Mouse (Mus musculus) lung, embryonic 15.5 days (tissue): ENCODE results near the gene Kcnk13. TPM values are rescaled to one million over a fixed set of nuclear protein-coding genes. Genes with fewer than 3 reads are reported as not detected.

Source experiments
- ATAC-seq: fragments of 200-750 bp; cut with Nextera tagmentation; 2 replicates; pipeline ENCODE4 v1.8.0; 2017; ENCODE audit warnings: moderate number of reproducible peaks, borderline replicate concordance; ENCODE audit not compliant: low FRiP score, low TSS enrichment; ENCODE audit errors: extremely low read depth
- H3K27ac ChIP-seq: fragments of 300-500 bp; sonication (generic); 2 replicates; pipeline ENCODE4 v1.5.1; 2015; ENCODE audit warnings: moderate library complexity, mild to moderate bottlenecking, inconsistent platforms
- H3K27me3 ChIP-seq: fragments of 300-500 bp; sonication (generic); 2 replicates; pipeline ENCODE4 v1.6.1; 2015; ENCODE audit warnings: inconsistent platforms
- H3K36me3 ChIP-seq: fragments of 300-500 bp; sonication (generic); 2 replicates; pipeline ENCODE4 v1.6.1; 2015; ENCODE audit warnings: inconsistent platforms
- H3K4me1 ChIP-seq: fragments of 300-500 bp; sonication (generic); 2 replicates; pipeline ENCODE4 v1.6.1; 2015; ENCODE audit warnings: inconsistent platforms
- H3K4me2 ChIP-seq: fragments of 300-500 bp; sonication (generic); 2 replicates; pipeline ENCODE4 v1.6.1; 2015; ENCODE audit warnings: inconsistent platforms, mild to moderate bottlenecking, moderate library complexity
- H3K4me3 ChIP-seq: fragments of 300-500 bp; sonication (generic); 2 replicates; pipeline ENCODE4 v1.5.1; 2015; ENCODE audit warnings: mild to moderate bottlenecking, inconsistent platforms
- H3K9ac ChIP-seq: fragments of 300-500 bp; sonication (generic); 2 replicates; pipeline ENCODE4 v1.6.1; 2015; ENCODE audit warnings: inconsistent platforms
- H3K9me3 ChIP-seq: fragments of 300-500 bp; sonication (generic); 2 replicates; pipeline ENCODE4 v1.6.1; 2016; ENCODE audit warnings: inconsistent platforms
- WGBS: fragments of 180-500 bp; shearing (Covaris S2); methylation state at CpG from one replicate; pipeline ENCODE4 v1.1.7; 2015; 5-methylcytosine and 5-hydroxymethylcytosine counted together
- polyA plus RNA-seq: library from polyadenylated mRNA; unstranded; fragments of >200 nt; fragmentation: Nextera tagmentation; extraction: Ambion mirVana; gene quantifications from 2 replicates; pipeline ENCODE4 v1.2.1, GENCODE M21; 2015

Gene Kcnk13
- polyA plus RNA-seq, 1 experiment from 2014 or later: 3.9 TPM

DNA sequence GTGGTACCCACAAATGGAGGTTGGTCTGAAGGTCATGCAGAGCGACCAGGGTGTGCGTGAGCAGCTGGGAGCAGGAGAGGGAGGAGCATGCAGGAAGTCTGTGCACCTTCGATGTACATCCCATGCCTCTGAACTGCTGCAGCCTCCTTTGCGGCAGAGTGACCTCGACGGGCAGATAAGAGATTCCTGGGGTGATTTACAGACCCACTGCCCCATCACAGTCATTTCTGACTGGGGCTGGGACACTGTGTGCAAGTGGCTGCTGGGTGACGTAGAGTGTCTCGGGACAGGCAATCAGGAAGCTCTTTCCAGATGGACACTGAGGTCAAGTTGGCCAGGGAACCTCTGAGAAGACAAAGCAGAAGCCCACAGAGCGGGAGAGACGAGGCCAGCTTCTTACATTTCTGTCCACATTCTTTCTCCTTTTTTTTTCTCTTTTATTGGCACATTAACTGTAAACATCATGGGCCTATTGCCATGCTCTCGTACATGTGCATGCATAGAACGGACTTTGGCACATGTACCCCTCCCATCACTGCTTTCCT, 59.6 kb downstream of the Kcnk13 start:
- H3K27ac ChIP-seq: no peak overlapping the region
- WGBS: 58% methylated on average over 12 of the region's 12 CpGs
- H3K36me3 ChIP-seq: no peaks in the 10 kb centered on the region
- H3K4me1 ChIP-seq: peaks cover 8% of the 10 kb centered on the region; the same call in 1 of the 2 replicates
- peak; percentile 49; the same call in 1 of the 2 replicates for ATAC-seq
- no peaks in the 10 kb centered on the region for H3K9me3 ChIP-seq
- no peak overlapping the region for H3K9ac ChIP-seq
- no peak overlapping the region for H3K4me3 ChIP-seq
- H3K4me2 ChIP-seq: no peak overlapping the region
- H3K27me3 ChIP-seq: no peaks in the 10 kb centered on the region

DNA sequence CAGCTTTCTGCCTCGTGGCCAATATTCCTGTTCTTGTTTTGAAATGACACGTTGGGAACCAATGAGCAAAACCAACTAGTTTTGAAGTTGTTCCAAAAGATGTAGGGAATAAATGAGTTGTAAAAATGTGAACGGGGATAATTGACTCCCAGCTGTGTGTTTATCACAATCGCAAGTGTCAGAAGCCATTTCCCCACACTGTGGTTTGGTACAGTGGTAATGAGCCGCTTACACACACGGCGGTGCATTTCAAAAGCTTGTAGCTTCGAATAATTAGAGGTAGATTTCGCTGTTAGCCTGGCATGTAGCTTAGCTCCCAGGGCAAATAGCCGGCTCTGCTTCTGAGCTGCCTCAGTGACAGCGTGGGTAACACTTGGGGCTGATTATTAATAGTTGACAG, 61.4 kb downstream of the Kcnk13 start:
- Histone ChIP-seq H3K36me3 (no peaks in the 10 kb centered on the region), H3K4me1 (peaks cover 8% of the 10 kb centered on the region; the same call in 1 of the 2 replicates), H3K9ac (no peak overlapping the region), H3K9me3 (no peaks in the 10 kb centered on the region), H3K27me3 (no peaks in the 10 kb centered on the region), H3K4me2 (no peak overlapping the region), H3K27ac (no peak overlapping the region), H3K4me3 (no peak overlapping the region)
- no peak for ATAC-seq
- 54% methylated on average over 11 of the region's 11 CpGs for WGBS

DNA sequence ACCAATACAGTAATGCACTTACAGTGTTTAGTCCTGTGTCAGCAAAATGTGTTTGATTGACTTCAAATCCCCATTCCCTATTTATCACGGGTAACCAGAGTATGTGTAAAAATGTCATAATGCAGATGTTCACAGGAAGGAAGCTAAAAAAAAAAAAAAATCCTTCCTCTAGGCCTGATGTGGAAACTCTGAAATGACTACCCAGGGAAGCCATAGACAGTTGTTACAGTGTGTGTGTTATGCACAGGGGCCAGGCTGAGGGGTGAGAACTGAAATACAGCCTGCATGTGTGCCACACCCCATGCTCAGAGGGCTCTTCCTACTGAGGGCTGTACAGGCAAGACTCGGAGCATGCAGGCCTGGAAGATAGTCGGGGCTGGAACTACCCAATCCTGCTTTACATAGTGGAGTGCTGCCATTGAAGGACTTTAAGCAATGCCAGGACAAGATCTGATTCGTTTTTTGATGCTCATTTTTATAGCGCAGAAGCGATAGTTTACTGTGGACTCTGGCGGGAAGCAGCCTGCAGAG, 62.5 kb downstream of the Kcnk13 start:
- Histone ChIP-seq H3K9ac (no peak overlapping the region), H3K4me3 (no peak overlapping the region), H3K4me2 (no peak overlapping the region), H3K27me3 (no peaks in the 10 kb centered on the region), H3K27ac (no peak overlapping the region), H3K9me3 (no peaks in the 10 kb centered on the region), H3K4me1 (peaks cover 8% of the 10 kb centered on the region; the same call in 1 of the 2 replicates), H3K36me3 (no peaks in the 10 kb centered on the region)
- WGBS: 73% methylated on average over 7 of the region's 7 CpGs
- no peak for ATAC-seq

DNA sequence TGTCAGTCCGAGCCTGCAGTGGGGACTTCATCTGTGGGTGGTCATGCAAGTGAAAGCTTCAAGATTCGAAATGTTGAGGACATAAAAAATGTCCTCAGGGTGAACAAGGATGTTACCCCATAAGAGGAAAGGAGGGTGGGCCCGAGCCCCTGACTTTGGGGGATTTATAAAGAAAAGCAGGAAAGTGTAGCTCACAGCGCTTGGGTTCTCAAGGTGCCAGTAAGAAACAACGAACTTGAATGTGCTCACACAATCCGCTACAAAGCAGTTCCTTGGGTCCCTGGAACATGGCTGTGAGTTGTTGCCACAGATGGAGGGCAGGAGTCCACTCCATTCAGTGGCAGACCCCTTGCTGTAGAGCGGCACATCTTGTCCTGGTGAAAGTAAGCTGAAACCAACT, 63.0 kb downstream of the Kcnk13 start:
- Histone ChIP-seq H3K9ac (no peak overlapping the region), H3K9me3 (no peaks in the 10 kb centered on the region), H3K27me3 (no peaks in the 10 kb centered on the region), H3K27ac (no peak overlapping the region), H3K4me1 (peaks cover 8% of the 10 kb centered on the region; the same call in 1 of the 2 replicates), H3K4me2 (no peak overlapping the region), H3K4me3 (no peak overlapping the region), H3K36me3 (no peaks in the 10 kb centered on the region)
- WGBS: 84% methylated on average over 7 of the region's 7 CpGs
- no peak for ATAC-seq

DNA sequence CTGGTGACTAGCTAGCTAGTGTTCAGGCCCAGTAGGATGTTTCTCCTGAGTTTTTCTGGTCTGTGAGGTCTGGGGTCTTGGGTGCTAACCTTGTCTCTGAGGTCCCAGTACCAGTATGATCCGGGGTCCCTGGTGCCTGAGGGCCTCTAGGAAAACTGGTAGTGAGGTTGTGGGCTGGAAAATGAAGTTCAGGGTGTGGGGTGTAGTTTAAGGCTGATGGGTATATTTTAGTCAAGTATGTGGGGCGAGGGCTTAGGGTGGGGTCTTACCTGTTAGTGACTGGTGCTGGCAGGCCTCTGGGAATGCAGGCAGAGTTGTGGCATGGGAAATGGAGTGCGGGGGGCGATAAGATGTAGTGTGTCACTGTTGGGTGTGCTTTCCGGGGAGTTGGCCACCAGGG, 67.4 kb downstream of the Kcnk13 start:
- Histone ChIP-seq H3K9ac (no peak overlapping the region), H3K36me3 (no peaks in the 10 kb centered on the region), H3K4me2 (no peak overlapping the region), H3K4me1 (0 out of 2 replicates have a peak, but pooled peaks cover 3% of the 10 kb centered on the region), H3K27me3 (no peaks in the 10 kb centered on the region), H3K4me3 (no peak overlapping the region), H3K9me3 (no peaks in the 10 kb centered on the region), H3K27ac (no peak overlapping the region)
- ATAC-seq: no peak
- WGBS: 81% methylated on average over 5 of the region's 5 CpGs

DNA sequence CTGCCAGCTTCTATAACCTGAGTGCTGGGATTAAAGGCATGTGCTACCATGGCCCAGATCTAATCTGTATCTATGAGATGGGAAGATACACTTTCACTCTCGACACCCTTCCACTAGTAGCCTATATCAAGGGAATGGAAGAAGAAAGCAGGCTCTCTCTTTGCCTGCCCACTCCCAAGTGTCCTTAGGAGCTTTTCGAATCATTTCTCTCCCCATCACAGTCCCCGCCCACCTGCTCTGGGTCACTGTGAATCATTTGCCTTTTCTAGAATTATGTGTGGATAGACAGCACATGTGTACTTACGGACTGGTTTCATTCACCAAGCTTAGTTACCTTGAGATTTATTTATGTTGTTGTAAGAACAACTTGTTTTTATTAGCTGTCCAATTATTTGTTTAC, 68.2 kb downstream of the Kcnk13 start:
- Histone ChIP-seq H3K4me3 (no peak overlapping the region), H3K27me3 (no peaks in the 10 kb centered on the region), H3K9me3 (no peaks in the 10 kb centered on the region), H3K4me1 (no peaks in the 10 kb centered on the region), H3K27ac (no peak overlapping the region), H3K9ac (no peak overlapping the region), H3K4me2 (no peak overlapping the region), H3K36me3 (no peaks in the 10 kb centered on the region)
- 75% methylated on average over 4 of the region's 4 CpGs for WGBS
- ATAC-seq: no peak

DNA sequence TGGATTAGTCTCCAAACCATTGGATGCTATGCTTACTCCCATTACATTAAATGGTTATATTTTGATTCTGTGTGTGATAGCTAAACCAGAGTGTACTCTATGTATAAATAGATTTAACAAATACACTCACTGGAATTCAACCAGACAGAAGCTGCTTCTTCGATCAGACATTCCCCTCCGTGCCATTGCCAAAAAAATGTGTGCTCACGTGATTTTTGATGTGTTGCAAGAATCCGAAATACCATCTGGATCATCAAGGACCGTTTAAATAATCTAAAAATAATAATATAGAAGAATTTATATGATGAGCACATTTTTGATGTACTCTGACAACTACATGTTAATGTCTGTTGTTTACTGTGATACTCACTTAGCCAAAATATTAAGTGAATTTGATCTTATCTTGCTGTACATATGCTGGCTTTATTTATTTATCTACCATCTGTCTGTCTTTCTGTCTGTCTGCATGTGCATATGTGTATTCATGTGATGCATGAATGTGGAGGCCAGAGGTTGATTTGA, 74.5 kb downstream of the Kcnk13 start:
- H3K9ac ChIP-seq: no peak overlapping the region
- 62% methylated on average over 5 of the region's 5 CpGs for WGBS
- H3K27ac ChIP-seq: no peak overlapping the region
- no peak overlapping the region for H3K4me3 ChIP-seq
- H3K4me2 ChIP-seq: no peak overlapping the region
- no peaks in the 10 kb centered on the region for H3K27me3 ChIP-seq
- H3K36me3 ChIP-seq: no peaks in the 10 kb centered on the region
- no peaks in the 10 kb centered on the region for H3K4me1 ChIP-seq
- no peak for ATAC-seq
- no peaks in the 10 kb centered on the region for H3K9me3 ChIP-seq

DNA sequence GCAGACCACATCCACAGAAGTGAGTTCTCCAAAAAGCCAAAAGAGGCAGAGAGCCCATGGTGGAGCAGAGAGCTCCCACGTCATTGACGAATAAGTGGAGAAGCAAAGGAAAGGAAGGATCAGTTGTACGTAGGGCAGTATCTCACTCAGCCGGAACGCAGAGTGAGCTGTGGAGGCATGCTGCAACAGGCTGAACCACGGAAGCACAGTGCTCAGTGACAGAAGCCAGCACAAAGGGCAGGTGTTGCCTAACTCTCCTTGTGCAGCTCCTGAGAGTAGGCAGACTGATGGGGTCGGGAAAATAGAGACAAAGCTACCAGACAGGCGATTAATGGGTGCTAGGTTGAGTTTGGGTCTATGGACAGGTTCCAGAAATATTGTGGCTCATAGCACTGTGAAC, 77.8 kb downstream of the Kcnk13 start:
- Histone ChIP-seq H3K4me2 (no peak overlapping the region), H3K36me3 (no peaks in the 10 kb centered on the region), H3K27me3 (no peaks in the 10 kb centered on the region), H3K9me3 (no peaks in the 10 kb centered on the region), H3K9ac (no peak overlapping the region), H3K4me1 (no peaks in the 10 kb centered on the region), H3K4me3 (no peak overlapping the region), H3K27ac (no peak overlapping the region)
- 72% methylated on average over 8 of the region's 8 CpGs for WGBS
- ATAC-seq: no peak

DNA sequence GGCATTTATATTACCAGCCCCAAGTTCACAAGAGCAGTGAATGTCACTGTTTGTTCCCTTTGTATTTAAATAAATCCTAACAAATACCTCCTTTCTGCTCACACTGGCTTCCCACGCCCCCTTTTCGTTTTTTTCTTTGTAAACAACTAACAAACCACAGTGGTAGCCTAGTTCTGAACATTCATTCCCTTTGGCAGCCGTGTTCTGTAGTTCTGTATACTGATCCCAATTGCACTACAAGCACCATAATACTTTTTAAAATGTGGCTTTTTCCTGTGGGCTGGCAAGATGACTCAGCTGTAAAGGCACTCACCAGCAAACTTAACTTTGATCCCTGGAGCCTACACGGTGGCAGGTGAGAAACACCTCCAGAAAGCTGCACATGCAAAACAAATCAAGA, 80.4 kb downstream of the Kcnk13 start:
- H3K36me3 ChIP-seq: no peaks in the 10 kb centered on the region
- H3K27me3 ChIP-seq: no peaks in the 10 kb centered on the region
- H3K4me2 ChIP-seq: no peak overlapping the region
- 42% methylated on average over 4 of the region's 4 CpGs for WGBS
- no peak overlapping the region for H3K4me3 ChIP-seq
- no peaks in the 10 kb centered on the region for H3K4me1 ChIP-seq
- no peak overlapping the region for H3K27ac ChIP-seq
- ATAC-seq: no peak
- no peaks in the 10 kb centered on the region for H3K9me3 ChIP-seq
- no peak overlapping the region for H3K9ac ChIP-seq

DNA sequence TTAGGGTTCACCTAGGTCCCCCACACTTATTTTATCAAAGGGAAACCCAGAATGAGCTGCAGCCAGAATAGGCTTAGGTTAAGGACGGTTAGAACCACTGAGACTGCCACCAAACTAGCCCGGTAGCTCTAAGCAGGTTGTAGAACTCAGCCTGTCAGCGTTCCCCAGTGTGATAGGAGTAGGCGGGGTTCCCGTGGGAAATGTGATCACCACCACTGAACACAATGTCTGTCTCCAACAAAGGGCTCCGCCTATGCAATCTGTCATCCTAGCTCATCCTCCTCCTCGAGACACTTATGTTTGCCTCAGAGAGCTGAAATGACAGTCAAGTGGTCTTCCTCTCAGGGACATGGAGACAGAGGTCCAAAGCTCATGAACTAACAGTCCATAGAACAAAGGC, 86.3 kb downstream of the Kcnk13 start:
- no peak for ATAC-seq
- H3K4me3 ChIP-seq: no peak overlapping the region
- 56% methylated on average over 7 of the region's 7 CpGs for WGBS
- H3K9ac ChIP-seq: no peak overlapping the region
- no peaks in the 10 kb centered on the region for H3K36me3 ChIP-seq
- no peaks in the 10 kb centered on the region for H3K9me3 ChIP-seq
- no peak overlapping the region for H3K4me2 ChIP-seq
- H3K4me1 ChIP-seq: no peaks in the 10 kb centered on the region
- H3K27ac ChIP-seq: no peak overlapping the region
- H3K27me3 ChIP-seq: no peaks in the 10 kb centered on the region

DNA sequence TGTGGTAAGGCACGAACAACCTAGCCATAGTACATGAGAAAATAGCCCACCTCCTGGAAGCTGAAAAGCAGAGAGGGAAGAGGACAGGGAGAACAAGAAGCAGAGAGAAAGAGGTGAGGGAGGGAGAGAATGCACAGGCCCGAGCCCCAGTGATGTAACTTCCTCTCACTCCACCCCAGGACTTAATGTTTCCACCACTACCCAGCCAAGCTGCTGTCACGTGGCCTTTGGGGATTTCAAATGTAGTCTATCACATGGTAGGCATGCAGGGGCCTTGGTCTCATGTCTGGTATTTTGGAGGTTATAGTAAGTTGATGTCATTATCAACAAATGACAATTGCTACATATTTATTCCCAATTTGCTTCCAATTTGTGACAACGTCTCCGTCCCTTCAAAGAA, 89.3 kb downstream of the Kcnk13 start:
- no peak for ATAC-seq
- 81% methylated on average over 5 of the region's 5 CpGs for WGBS
- Histone ChIP-seq H3K36me3 (no peaks in the 10 kb centered on the region), H3K4me2 (no peak overlapping the region), H3K4me1 (no peaks in the 10 kb centered on the region), H3K27me3 (no peaks in the 10 kb centered on the region), H3K4me3 (no peak overlapping the region), H3K9me3 (no peaks in the 10 kb centered on the region), H3K9ac (no peak overlapping the region), H3K27ac (no peak overlapping the region)

DNA sequence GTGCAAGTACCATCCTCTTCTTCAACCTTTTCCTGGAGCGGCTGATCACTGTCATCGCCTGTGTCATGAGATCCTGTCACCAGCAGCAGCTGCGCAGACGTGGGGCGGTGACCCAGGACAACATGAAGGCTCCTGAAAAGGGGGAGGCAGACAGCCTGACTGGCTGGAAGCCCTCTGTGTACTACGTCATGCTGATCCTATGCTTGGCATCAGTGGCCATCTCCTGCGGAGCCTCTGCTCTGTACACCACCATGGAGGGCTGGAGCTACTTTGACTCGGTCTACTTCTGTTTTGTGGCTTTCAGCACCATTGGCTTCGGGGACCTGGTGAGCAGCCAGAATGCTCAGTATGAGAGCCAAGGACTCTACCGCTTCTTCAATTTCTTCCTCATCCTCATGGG, 96.8 kb downstream of the Kcnk13 start:
- no peaks in the 10 kb centered on the region for H3K9me3 ChIP-seq
- H3K4me2 ChIP-seq: no peak overlapping the region
- no peak for ATAC-seq
- H3K27ac ChIP-seq: no peak overlapping the region
- no peak overlapping the region for H3K9ac ChIP-seq
- peaks cover 30% of the 10 kb centered on the region for H3K4me1 ChIP-seq
- no peaks in the 10 kb centered on the region for H3K36me3 ChIP-seq
- H3K4me3 ChIP-seq: no peak overlapping the region
- no peaks in the 10 kb centered on the region for H3K27me3 ChIP-seq
- WGBS: 84% methylated on average over 10 of the region's 10 CpGs
